Mouse (Mus musculus) lung, embryonic 14.5 days (tissue): ENCODE measurements around the gene Eya4. TPM values are rescaled to one million over a fixed set of nuclear protein-coding genes. Genes with fewer than 3 reads are reported as not detected.

Source experiments
- ATAC-seq: fragments of 200-750 bp; cut with Nextera tagmentation; 2 replicates; pipeline ENCODE4 v1.8.0; 2017; ENCODE audit warnings: mild to moderate bottlenecking, moderate TSS enrichment, moderate library complexity; ENCODE audit not compliant: insufficient read depth
- DNase-seq: peaks from one replicate; pipeline ENCODE4 v3.0.0-alpha.2; 2015
- H3K27ac ChIP-seq: fragments of 300-500 bp; sonication (generic); 2 replicates; pipeline ENCODE4 v1.5.1; 2014; ENCODE audit warnings: low read depth, mild to moderate bottlenecking, moderate library complexity
- H3K27me3 ChIP-seq: fragments of 300-500 bp; sonication (generic); 2 replicates; pipeline ENCODE4 v1.6.1; 2014; ENCODE audit warnings: low read length, control low read depth; ENCODE audit not compliant: insufficient read depth
- H3K36me3 ChIP-seq: fragments of 300-500 bp; sonication (generic); 2 replicates; pipeline ENCODE4 v1.6.1; 2014; ENCODE audit warnings: control low read depth; ENCODE audit not compliant: insufficient read depth
- H3K4me1 ChIP-seq: fragments of 300-500 bp; sonication (generic); 2 replicates; pipeline ENCODE4 v1.6.1; 2014; ENCODE audit warnings: antibody characterized with exemption, control low read depth; ENCODE audit not compliant: insufficient read depth
- H3K4me2 ChIP-seq: fragments of 300-500 bp; sonication (generic); 2 replicates; pipeline ENCODE4 v1.6.1; 2014; ENCODE audit warnings: mild to moderate bottlenecking
- H3K4me3 ChIP-seq: fragments of 300-500 bp; sonication (generic); 2 replicates; pipeline ENCODE4 v1.5.1; 2014; ENCODE audit warnings: low read depth, low read length
- H3K9ac ChIP-seq: fragments of 300-500 bp; sonication (generic); 2 replicates; pipeline ENCODE4 v1.6.1; 2014
- H3K9me3 ChIP-seq: fragments of 300-500 bp; sonication (generic); 2 replicates; pipeline ENCODE4 v1.6.1; 2016; ENCODE audit warnings: low read depth, low read length, control low read depth
- CTCF ChIP-seq: IDR thresholded peaks from 2 replicates; pipeline ENCODE4 v1.5.1; 2016; ENCODE audit warnings: antibody characterized with exemption, low read depth
- WGBS: fragments of 180-500 bp; shearing (Covaris S2); extraction: QIAGEN DNeasy Blood & Tissue Kit; methylation state at CpG from one replicate; pipeline ENCODE4 v1.1.7; 2014; 5-methylcytosine and 5-hydroxymethylcytosine counted together
- polyA plus RNA-seq: library from polyadenylated mRNA; unstranded; fragments of >200 nt; fragmentation: Nextera tagmentation; extraction: Ambion mirVana; gene quantifications from 2 replicates; pipeline ENCODE4 v1.2.1, GENCODE M21; 2014

Eya4 gene
- polyA plus RNA-seq, 1 experiment from 2014 or later = 1.0 TPM

DNA sequence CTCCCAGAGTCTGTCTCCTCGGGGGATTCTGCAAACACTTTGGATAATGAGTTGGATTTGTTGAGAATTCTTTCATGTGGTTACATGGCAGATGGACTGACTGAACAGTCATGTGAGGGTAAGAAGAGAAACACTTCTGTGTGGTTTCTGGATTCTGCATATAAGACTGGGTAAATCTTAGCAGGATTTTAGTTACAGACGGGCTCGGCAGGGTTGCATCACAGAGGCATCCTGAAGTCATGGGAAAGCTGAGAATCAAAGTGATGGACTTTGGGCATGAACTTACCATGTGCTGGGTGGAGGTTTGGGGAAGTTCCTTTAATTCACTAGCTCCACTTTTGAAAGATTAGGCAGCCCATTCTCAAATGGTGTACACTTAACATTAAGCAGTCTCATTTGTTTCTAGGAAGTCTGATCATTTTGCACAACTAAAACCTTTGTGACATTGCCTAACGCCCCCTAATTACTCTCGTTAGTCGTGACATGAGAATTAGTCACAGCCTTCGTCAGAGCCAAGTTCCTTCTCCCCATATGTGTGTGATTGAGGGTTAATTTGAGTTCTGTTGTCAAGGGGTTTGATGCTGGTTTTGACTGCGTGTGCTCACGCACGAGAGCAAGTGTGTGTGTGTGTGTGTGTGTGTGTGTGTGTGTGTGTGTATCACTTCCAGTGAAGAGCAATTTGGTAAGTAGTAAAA is 147.3 kb downstream of the Eya4 start:
- no peak for TF ChIP-seq CTCF
- WGBS = 80% methylated on average over 10 of the region's 10 CpGs
- no peaks in the 10 kb centered on the region for H3K36me3 ChIP-seq
- H3K27ac ChIP-seq = no peak overlapping the region
- H3K27me3 ChIP-seq = no peaks in the 10 kb centered on the region
- no peak overlapping the region for H3K4me3 ChIP-seq
- H3K9me3 ChIP-seq = no peaks in the 10 kb centered on the region
- no peak overlapping the region for H3K4me2 ChIP-seq
- H3K9ac ChIP-seq = no peak overlapping the region
- ATAC-seq = no peak
- no peaks in the 10 kb centered on the region for H3K4me1 ChIP-seq
- no peak for DNase-seq

DNA sequence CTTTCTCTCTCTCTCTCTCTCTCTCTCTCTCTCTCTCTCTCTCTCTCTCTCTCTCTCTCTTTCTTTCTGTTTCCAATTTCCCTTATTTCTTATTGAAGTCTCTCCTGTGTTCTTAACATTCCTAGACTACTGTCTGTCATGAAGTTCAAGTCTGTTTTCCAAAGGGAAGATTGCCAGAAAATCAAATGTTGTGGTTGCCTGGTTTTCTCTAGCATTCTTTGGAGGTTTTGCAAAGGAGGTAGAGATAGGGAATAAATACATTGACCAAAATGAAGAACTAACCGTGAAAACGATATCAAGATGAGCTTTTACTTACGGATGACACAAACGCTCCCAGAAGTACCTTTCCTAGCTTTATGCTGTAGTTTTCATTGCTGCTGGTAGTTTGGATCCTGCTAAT is 148.0 kb downstream of the Eya4 start:
- no peaks in the 10 kb centered on the region for H3K9me3 ChIP-seq
- TF ChIP-seq CTCF = no peak
- ATAC-seq (no peak), DNase-seq (no peak)
- no peaks in the 10 kb centered on the region for H3K27me3 ChIP-seq
- no peak overlapping the region for H3K27ac ChIP-seq
- 91% methylated on average over 4 of the region's 4 CpGs for WGBS
- H3K36me3 ChIP-seq = no peaks in the 10 kb centered on the region
- H3K9ac ChIP-seq = no peak overlapping the region
- no peaks in the 10 kb centered on the region for H3K4me1 ChIP-seq
- H3K4me2 ChIP-seq = no peak overlapping the region
- no peak overlapping the region for H3K4me3 ChIP-seq

DNA sequence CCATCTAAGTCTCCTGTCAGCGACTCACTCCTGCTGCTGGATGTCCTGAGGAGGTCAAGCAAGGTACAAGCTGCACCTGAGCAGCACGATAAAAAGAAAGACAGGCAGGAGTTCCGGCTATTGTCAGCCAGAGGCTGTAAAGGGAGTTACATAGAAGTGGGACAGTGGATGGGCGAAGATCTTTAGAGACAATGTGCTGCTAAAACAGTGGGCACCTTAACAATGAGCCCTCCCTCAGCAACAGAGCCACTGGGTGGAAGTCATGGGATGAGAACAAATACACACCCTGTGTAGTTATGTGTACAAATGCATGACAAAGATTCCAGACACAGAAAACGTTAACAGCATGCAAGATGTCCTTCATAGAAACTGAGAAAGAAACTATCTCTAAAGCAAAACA is 152.3 kb downstream of the Eya4 start:
- H3K27ac ChIP-seq = no peak overlapping the region
- H3K9ac ChIP-seq = no peak overlapping the region
- H3K4me2 ChIP-seq = no peak overlapping the region
- no peaks in the 10 kb centered on the region for H3K27me3 ChIP-seq
- no peaks in the 10 kb centered on the region for H3K4me1 ChIP-seq
- DNase-seq (no peak), ATAC-seq (no peak)
- H3K4me3 ChIP-seq = no peak overlapping the region
- 61% methylated on average over 5 of the region's 5 CpGs for WGBS
- TF ChIP-seq CTCF = no peak
- H3K36me3 ChIP-seq = no peaks in the 10 kb centered on the region
- H3K9me3 ChIP-seq = no peaks in the 10 kb centered on the region

DNA sequence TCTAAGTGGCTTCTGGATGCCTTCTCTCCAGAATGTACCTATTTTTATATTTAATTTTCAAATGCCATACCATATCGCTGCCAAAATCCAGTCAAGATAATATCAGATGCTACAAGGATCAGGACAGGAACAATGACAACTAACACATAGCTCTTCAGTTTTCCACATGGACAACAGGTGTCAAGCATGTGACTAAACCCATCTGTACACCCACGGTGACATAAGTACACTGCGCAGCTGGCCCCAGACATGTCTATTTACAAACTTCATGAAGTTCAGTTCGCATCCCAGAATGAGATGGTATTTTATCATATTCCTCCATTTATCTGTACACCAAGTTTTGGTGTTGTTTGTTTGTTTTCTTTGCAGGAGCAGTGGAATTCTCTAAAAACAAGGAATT is 154.2 kb downstream of the Eya4 start:
- Histone ChIP-seq H3K27ac (no peak overlapping the region), H3K27me3 (no peaks in the 10 kb centered on the region), H3K9ac (no peak overlapping the region), H3K4me1 (no peaks in the 10 kb centered on the region), H3K4me3 (no peak overlapping the region), H3K9me3 (no peaks in the 10 kb centered on the region), H3K36me3 (no peaks in the 10 kb centered on the region), H3K4me2 (no peak overlapping the region)
- DNase-seq (no peak), ATAC-seq (no peak)
- TF ChIP-seq CTCF = no peak
- 84% methylated on average over 4 of the region's 4 CpGs for WGBS

DNA sequence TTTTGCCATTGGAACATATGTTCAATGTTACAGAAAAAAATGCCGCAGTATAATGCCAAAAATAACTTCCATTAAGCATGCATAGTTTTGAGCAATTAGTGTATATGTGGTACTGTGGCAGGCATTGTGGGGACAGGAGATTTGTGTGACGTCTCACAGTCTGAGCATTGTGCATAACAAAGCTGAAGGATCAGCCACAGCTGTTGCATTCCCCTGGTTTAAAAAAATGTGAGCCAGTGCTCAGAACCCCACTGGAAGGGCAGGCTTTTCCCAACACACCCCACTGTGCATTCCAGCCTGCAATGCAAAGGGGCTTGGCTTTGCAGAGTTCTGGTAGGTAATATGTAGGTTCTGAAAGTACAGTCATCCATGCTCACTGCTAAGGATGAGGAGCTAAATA is 155.2 kb downstream of the Eya4 start:
- WGBS = 42% methylated on average over 2 of the region's 2 CpGs
- no peak for ATAC-seq
- no peaks in the 10 kb centered on the region for H3K9me3 ChIP-seq

DNA sequence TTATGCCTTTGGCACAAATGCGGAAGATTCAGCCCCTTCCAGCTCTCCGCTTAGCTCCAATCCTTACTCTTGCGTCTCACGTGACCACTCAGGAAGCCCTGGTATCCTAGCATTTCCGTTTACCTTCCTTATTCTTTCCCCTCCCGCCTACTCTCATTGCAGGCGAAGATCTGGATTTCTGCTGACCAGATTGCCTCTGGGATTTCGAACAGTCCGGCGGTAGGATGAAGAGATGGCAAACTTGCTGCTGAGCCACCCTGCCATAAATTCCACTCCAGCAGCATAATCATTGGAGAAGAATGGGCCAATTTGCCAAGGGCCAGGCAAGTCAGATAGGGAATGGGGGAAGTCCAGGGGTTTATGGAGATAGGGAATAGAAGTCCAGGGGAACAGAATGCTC is 160.8 kb downstream of the Eya4 start:
- DNase-seq (no peak), ATAC-seq (no peak)
- H3K36me3 ChIP-seq = no peaks in the 10 kb centered on the region
- H3K9ac ChIP-seq = no peak overlapping the region
- no peak overlapping the region for H3K27ac ChIP-seq
- no peaks in the 10 kb centered on the region for H3K27me3 ChIP-seq
- H3K4me3 ChIP-seq = no peak overlapping the region
- H3K4me1 ChIP-seq = no peaks in the 10 kb centered on the region
- 79% methylated on average over 10 of the region's 10 CpGs for WGBS
- H3K9me3 ChIP-seq = no peaks in the 10 kb centered on the region
- H3K4me2 ChIP-seq = no peak overlapping the region
- TF ChIP-seq CTCF = no peak

More for the DNA sequence above, 155.2 kb downstream of the Eya4 start:
- Histone ChIP-seq H3K36me3 (no peaks in the 10 kb centered on the region), H3K4me1 (no peaks in the 10 kb centered on the region), H3K4me2 (no peak overlapping the region), H3K4me3 (no peak overlapping the region), H3K27ac (no peak overlapping the region), H3K27me3 (no peaks in the 10 kb centered on the region), H3K9ac (no peak overlapping the region)
- peak; percentile 45 for DNase-seq
- TF ChIP-seq CTCF = no peak

DNA sequence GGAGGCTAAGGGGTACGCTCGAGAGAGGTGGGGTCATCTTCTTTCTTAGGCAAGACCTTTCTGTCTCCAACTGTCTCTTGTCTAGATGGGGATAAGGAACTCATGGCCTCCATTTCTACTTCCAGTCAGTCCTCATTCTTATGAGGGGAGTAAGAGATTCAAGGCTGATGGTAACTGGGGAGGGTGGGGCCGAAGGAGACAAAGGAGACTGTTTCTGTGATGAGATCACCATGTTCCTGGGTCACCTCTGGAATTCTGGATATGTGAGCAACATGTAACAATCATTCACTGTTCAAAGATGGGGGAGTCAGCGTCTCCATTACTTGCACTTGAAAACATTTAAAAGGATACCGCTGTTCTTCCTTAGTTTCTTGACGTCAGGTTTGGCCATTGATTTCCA is 165.2 kb downstream of the Eya4 start:
- Histone ChIP-seq H3K9ac (no peak overlapping the region), H3K4me2 (no peak overlapping the region), H3K27ac (no peak overlapping the region), H3K9me3 (no peaks in the 10 kb centered on the region), H3K4me3 (no peak overlapping the region), H3K4me1 (no peaks in the 10 kb centered on the region), H3K27me3 (no peaks in the 10 kb centered on the region), H3K36me3 (no peaks in the 10 kb centered on the region)
- 80% methylated on average over 6 of the region's 6 CpGs for WGBS
- TF ChIP-seq CTCF = no peak
- DNase-seq (no peak), ATAC-seq (no peak)
